Mouse (Mus musculus): ENCODE measurements around the gene Nbl1. TPM values are rescaled to one million over a fixed set of nuclear protein-coding genes. Genes with fewer than 3 reads are reported as not detected.

The Nbl1 gene
- total and polyA plus RNA-seq, 2 experiments from 2014 or later, result 56.7 to 57.6 TPM

DNA sequence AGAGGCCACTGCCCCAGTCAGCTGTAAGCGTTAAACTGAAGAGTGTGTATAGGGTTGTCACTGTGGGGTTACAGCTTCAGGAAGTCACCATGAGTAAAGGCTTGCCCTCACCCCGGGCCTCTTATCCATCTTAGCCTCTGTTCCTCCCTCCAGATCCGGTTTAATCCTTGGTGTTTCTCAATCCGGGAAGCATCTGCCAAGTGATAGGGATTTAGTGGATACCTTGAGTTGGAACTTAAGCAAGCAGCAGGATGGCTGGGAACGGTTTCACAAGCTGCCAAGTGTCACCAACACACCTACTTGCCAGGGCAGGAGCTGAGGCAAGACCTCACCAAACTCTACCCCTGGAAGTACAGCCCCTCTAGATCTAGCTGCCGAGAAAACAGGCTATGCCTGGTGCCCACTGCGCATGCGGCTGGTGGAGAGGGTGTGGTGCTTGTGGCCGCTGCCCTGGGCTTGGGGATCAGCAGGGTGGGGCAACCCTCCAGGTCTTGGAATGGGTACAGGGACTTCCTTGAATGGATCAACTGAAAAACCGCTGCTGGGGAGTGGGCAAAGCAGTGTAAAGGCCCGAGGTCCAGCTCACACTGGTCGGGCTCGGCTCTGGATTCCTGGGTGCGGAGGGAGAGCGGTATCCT, 2.4 kb downstream of the Nbl1 start:
- Histone ChIP-seq H3K9me3 (ENCODE audit: low read length) (no peaks in the 10 kb centered on the region), H3K9ac (no peak overlapping the region), H3K27me3 (ENCODE audit: insufficient read depth, low read length) (peaks cover 23% of the 10 kb centered on the region), H3K36me3 (ENCODE audit: insufficient read depth) (no peaks in the 10 kb centered on the region), H3K27ac (ENCODE audit: low read depth, low read length) (no peak overlapping the region), H3K4me1 (ENCODE audit: insufficient read depth) (no peaks in the 10 kb centered on the region; the same call in 1 of the 2 replicates), H3K4me3 (ENCODE audit: low read depth, low read length) (no peak overlapping the region), H3K4me2 (ENCODE audit: low read depth) (no peak overlapping the region)
- WGBS, result 71% methylated on average over 15 of the region's 15 CpGs
- no peak for ATAC-seq
- no peak for DNase-seq
- no peak for TF ChIP-seq CTCF (IDR thresholded peaks at IDR 0.05; ENCODE audit: low read depth)

DNA sequence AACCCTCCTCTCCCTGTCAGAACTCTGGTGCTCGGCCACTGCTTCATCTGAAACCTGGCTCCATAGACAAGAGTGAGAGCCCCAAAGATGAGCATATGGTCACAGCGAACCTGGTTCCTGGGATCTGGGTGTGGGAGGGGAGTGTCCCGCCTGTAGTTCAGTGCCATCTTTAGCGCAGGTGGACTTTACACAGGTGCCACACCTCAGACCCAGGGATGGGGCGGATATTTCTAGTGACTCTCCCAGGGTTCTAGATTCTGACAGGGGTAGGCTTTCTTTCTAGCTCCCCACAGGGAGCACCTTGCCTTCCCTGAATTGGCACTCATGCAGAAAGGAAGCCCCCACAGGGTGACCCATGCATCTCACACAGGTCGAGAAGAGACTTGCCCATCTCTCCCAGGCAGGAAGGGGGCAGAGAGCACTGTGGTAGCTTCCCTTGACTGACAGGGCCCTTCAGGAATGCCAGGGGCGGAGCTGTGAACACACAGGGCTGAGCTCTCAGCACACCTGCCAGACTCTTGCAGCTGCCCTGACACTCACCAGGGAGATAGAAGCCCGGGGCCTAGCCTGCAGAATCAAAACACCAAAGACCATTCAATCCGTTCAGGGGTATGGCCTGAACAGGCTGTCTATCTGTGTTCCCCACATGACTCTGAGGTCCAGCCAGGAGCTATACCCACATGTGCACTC, 3.7 kb downstream of the Nbl1 start:
- no peak for TF ChIP-seq CTCF (IDR thresholded peaks at IDR 0.05; ENCODE audit: low read depth)
- DNase-seq (no peak), ATAC-seq (no peak)
- H3K36me3 ChIP-seq (ENCODE audit: insufficient read depth), result no peaks in the 10 kb centered on the region
- H3K9ac ChIP-seq, result no peak overlapping the region
- no peaks in the 10 kb centered on the region for H3K9me3 ChIP-seq (ENCODE audit: low read length)
- H3K4me1 ChIP-seq (ENCODE audit: insufficient read depth), result no peaks in the 10 kb centered on the region; the same call in 1 of the 2 replicates
- no peak overlapping the region for H3K27ac ChIP-seq (ENCODE audit: low read depth, low read length)
- 65% methylated on average over 9 of the region's 9 CpGs for WGBS
- no peak overlapping the region for H3K4me2 ChIP-seq (ENCODE audit: low read depth)
- H3K27me3 ChIP-seq (ENCODE audit: insufficient read depth, low read length), result peaks cover 23% of the 10 kb centered on the region
- no peak overlapping the region for H3K4me3 ChIP-seq (ENCODE audit: low read depth, low read length)

DNA sequence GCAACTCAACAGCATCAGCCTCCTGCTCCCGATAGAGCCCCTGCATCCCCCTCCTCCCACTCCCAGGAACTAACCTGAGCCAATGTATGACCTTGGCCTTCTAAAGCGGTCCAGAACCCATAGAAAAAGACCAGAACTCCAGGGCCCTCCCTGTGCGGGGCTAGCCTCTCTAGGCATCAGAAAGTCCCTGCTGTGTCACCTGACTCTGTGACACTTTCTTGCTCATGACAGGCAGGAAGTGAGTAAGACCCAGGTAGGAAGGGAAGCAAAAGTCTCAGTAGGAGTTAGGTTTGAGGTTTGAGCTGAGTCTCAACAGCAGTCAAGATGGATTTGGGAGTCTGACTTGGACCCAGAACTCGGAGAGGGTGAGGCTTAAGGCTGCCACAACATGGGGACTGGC, 5.8 kb downstream of the Nbl1 start:
- Histone ChIP-seq H3K4me2 (ENCODE audit: low read depth) (no peak overlapping the region), H3K9ac (no peak overlapping the region), H3K27me3 (ENCODE audit: insufficient read depth, low read length) (peaks cover 10% of the 10 kb centered on the region), H3K9me3 (ENCODE audit: low read length) (no peaks in the 10 kb centered on the region), H3K27ac (ENCODE audit: low read depth, low read length) (no peak overlapping the region), H3K36me3 (ENCODE audit: insufficient read depth) (no peaks in the 10 kb centered on the region), H3K4me1 (ENCODE audit: insufficient read depth) (peaks cover 17% of the 10 kb centered on the region), H3K4me3 (ENCODE audit: low read depth, low read length) (no peak overlapping the region)
- DNase-seq (no peak), ATAC-seq (no peak)
- 66% methylated on average over 4 of the region's 4 CpGs for WGBS
- TF ChIP-seq CTCF (IDR thresholded peaks at IDR 0.05; ENCODE audit: low read depth), result no peak

DNA sequence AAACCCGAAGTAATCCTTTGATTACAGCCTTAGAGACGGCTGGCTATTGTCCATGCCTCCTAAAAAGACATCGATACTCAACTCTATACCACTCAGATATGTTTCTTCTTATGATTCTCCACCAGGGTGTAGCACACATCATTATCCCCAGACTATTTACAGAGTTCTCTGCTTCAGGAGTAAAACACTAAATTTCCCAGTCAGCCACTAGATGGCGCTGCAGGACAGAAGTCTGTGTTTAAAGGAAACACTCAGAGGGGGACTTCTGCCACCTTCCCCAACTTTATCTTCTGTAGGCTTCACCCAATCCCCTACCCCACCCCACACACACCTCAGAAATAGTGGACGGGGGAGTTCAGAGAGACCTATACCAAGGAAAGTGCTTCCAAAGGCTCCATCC, 6.8 kb downstream of the Nbl1 start:
- WGBS, result 11% methylated on average over 5 of the region's 5 CpGs
- H3K9ac ChIP-seq, result no peak overlapping the region
- peak; percentile 95 for DNase-seq

DNA sequence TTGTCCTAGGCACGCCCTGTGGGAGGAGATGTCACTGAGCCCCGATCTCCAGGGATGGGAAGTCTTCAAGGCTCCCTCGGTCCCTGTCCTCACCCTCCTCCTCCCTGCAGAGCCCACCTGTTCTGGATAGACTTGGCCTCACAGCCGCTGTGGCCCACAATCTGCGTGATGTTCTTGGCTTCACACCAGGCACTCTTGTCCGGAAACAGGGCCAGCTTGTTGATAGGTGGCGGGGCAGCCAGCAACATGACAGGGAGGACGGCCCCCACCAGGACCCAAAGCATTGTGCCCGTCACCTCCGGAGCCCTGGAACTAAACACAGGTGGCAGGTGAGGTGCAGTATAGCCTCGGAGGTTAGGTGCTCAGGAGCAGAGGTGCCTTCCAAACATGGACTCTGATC, 7.5 kb downstream of the Nbl1 start:
- ATAC-seq (no peak), DNase-seq (no peak)
- no peak overlapping the region for H3K27ac ChIP-seq (ENCODE audit: low read depth, low read length)
- H3K9ac ChIP-seq, result no peak overlapping the region
- no peak overlapping the region for H3K4me2 ChIP-seq (ENCODE audit: low read depth)
- TF ChIP-seq CTCF (IDR thresholded peaks at IDR 0.05; ENCODE audit: low read depth), result no peak
- H3K36me3 ChIP-seq (ENCODE audit: insufficient read depth), result no peaks in the 10 kb centered on the region
- H3K9me3 ChIP-seq (ENCODE audit: low read length), result no peaks in the 10 kb centered on the region
- no peaks in the 10 kb centered on the region for H3K27me3 ChIP-seq (ENCODE audit: insufficient read depth, low read length)
- WGBS, result 69% methylated on average over 11 of the region's 11 CpGs
- no peak overlapping the region for H3K4me3 ChIP-seq (ENCODE audit: low read depth, low read length)
- H3K4me1 ChIP-seq (ENCODE audit: insufficient read depth), result peaks cover 19% of the 10 kb centered on the region

More for the DNA sequence above, 6.8 kb downstream of the Nbl1 start:
- H3K4me1 ChIP-seq (ENCODE audit: insufficient read depth), result peaks cover 19% of the 10 kb centered on the region
- ATAC-seq, result peak; percentile 72
- no peak overlapping the region for H3K4me3 ChIP-seq (ENCODE audit: low read depth, low read length)
- H3K27me3 ChIP-seq (ENCODE audit: insufficient read depth, low read length), result 0 out of 2 replicates have a peak, but pooled peaks cover 1% of the 10 kb centered on the region
- H3K4me2 ChIP-seq (ENCODE audit: low read depth), result no peak overlapping the region
- H3K27ac ChIP-seq (ENCODE audit: low read depth, low read length), result no peak overlapping the region
- H3K36me3 ChIP-seq (ENCODE audit: insufficient read depth), result no peaks in the 10 kb centered on the region
- TF ChIP-seq CTCF (IDR thresholded peaks at IDR 0.05; ENCODE audit: low read depth), result peak; percentile 93
- no peaks in the 10 kb centered on the region for H3K9me3 ChIP-seq (ENCODE audit: low read length)

GRCm38 (mm10) chr4:139082790-139083564, 9.8 kb downstream of the Nbl1 start:
- Histone ChIP-seq H3K36me3 (ENCODE audit: insufficient read depth) (no peaks in the 10 kb centered on the region), H3K9ac (0 out of 2 replicates have a peak overlapping the region, but pooled peaks have one; percentile 31), H3K4me2 (ENCODE audit: low read depth) (peak overlapping the region; percentile 46), H3K4me3 (ENCODE audit: low read depth, low read length) (no peak overlapping the region), H3K4me1 (ENCODE audit: insufficient read depth) (peaks cover 23% of the 10 kb centered on the region), H3K27me3 (ENCODE audit: insufficient read depth, low read length) (no peaks in the 10 kb centered on the region), H3K9me3 (ENCODE audit: low read length) (no peaks in the 10 kb centered on the region), H3K27ac (ENCODE audit: low read depth, low read length) (0 out of 2 replicates have a peak overlapping the region, but pooled peaks have one; percentile 21)
- ATAC-seq (peak; percentile 50), DNase-seq (peak; percentile 91)
- TF ChIP-seq CTCF (IDR thresholded peaks at IDR 0.05; ENCODE audit: low read depth), result no peak
- 11% methylated on average over 12 of the region's 12 CpGs for WGBS

All from forebrain, postnatal 0 days (tissue).